Mouse (Mus musculus): ENCODE measurements at regions not wholly inside any gene's neighbourhood (a gene's known extent, or its start where the extent isn't known, plus 50 kb on each side); places are given as distances from the start of the nearest gene placed in this dataset.

GRCm38 (mm10) chr12:79970981-79971390, 141.8 kb downstream of the Zfp36l1 start:
- Histone ChIP-seq H3K79me2 (ENCODE audit: control insufficient read depth, insufficient read depth, low read length) (no peaks in the 10 kb centered on the region), H3K27ac (replicated peaks; ENCODE audit: insufficient read depth, low read depth, low read length) (no peak overlapping the region), H3K4me3 (ENCODE audit: insufficient read depth, low read depth, low read length) (no peak overlapping the region), H3K9ac (ENCODE audit: low read depth, low read length) (no peak overlapping the region), H3K4me1 (ENCODE audit: control insufficient read depth, insufficient read depth, low read length) (peaks cover 27% of the 10 kb centered on the region), H3K36me3 (ENCODE audit: control insufficient read depth, insufficient read depth, low read length) (no peaks in the 10 kb centered on the region), H3K27me3 (ENCODE audit: control insufficient read depth, insufficient read depth, low read length) (no peaks in the 10 kb centered on the region)
- WGBS = 75% methylated on average over 5 of the region's 5 CpGs
- peak; percentile 21 for DNase-seq (ENCODE audit: extremely low read depth, low read depth, low spot score)
- TF ChIP-seq CTCF (IDR thresholded peaks at IDR 0.05; ENCODE audit: low read depth, low read length) (no peak), POLR2A (IDR thresholded peaks at IDR 0.05; ENCODE audit: extremely low read depth, insufficient read depth, low read length) (no peak)

- H3K9ac ChIP-seq (ENCODE audit: low read depth, low read length) = peak overlapping the region; percentile 35
- H3K27ac ChIP-seq (replicated peaks; ENCODE audit: insufficient read depth, low read depth, low read length) = peak overlapping the region; percentile 85
- no peak for DNase-seq (ENCODE audit: extremely low read depth, low read depth, low spot score)
These were observed 142.4 kb downstream of the Zfp36l1 start for GRCm38 (mm10) chr12:79970227-79970901.

GRCm38 (mm10) chr12:79969346-79970226, 143.2 kb downstream of the Zfp36l1 start:
- Histone ChIP-seq H3K27me3 (ENCODE audit: control insufficient read depth, insufficient read depth, low read length) (no peaks in the 10 kb centered on the region), H3K9ac (ENCODE audit: low read depth, low read length) (peak overlapping the region; percentile 12; the same call in 1 of the 2 replicates), H3K4me3 (ENCODE audit: insufficient read depth, low read depth, low read length) (no peak overlapping the region), H3K27ac (replicated peaks; ENCODE audit: insufficient read depth, low read depth, low read length) (peak overlapping the region; percentile 85), H3K36me3 (ENCODE audit: control insufficient read depth, insufficient read depth, low read length) (no peaks in the 10 kb centered on the region), H3K79me2 (ENCODE audit: control insufficient read depth, insufficient read depth, low read length) (no peaks in the 10 kb centered on the region), H3K4me1 (ENCODE audit: control insufficient read depth, insufficient read depth, low read length) (peaks cover 31% of the 10 kb centered on the region)
- WGBS = 37% methylated on average over 3 of the region's 3 CpGs
- DNase-seq (ENCODE audit: extremely low read depth, low read depth, low spot score) = peak; percentile 94
- TF ChIP-seq POLR2A (IDR thresholded peaks at IDR 0.05; ENCODE audit: extremely low read depth, insufficient read depth, low read length) = no peak
- TF ChIP-seq CTCF (IDR thresholded peaks at IDR 0.05; ENCODE audit: low read depth, low read length) = peak; percentile 19; the same call in 1 of the 2 replicates

More at GRCm38 (mm10) chr12:79970227-79970901, 142.4 kb downstream of the Zfp36l1 start:
- Histone ChIP-seq H3K27me3 (ENCODE audit: control insufficient read depth, insufficient read depth, low read length) (no peaks in the 10 kb centered on the region), H3K4me3 (ENCODE audit: insufficient read depth, low read depth, low read length) (no peak overlapping the region), H3K79me2 (ENCODE audit: control insufficient read depth, insufficient read depth, low read length) (no peaks in the 10 kb centered on the region), H3K36me3 (ENCODE audit: control insufficient read depth, insufficient read depth, low read length) (no peaks in the 10 kb centered on the region), H3K4me1 (ENCODE audit: control insufficient read depth, insufficient read depth, low read length) (peaks cover 30% of the 10 kb centered on the region)
- WGBS = 61% methylated on average over 13 of the region's 13 CpGs
- TF ChIP-seq CTCF (IDR thresholded peaks at IDR 0.05; ENCODE audit: low read depth, low read length) (no peak), POLR2A (IDR thresholded peaks at IDR 0.05; ENCODE audit: extremely low read depth, insufficient read depth, low read length) (no peak)

GRCm38 (mm10) chr12:79968676-79969075, 144.1 kb downstream of the Zfp36l1 start:
- Histone ChIP-seq H3K4me1 (ENCODE audit: control insufficient read depth, insufficient read depth, low read length) (peaks cover 31% of the 10 kb centered on the region), H3K79me2 (ENCODE audit: control insufficient read depth, insufficient read depth, low read length) (no peaks in the 10 kb centered on the region), H3K27me3 (ENCODE audit: control insufficient read depth, insufficient read depth, low read length) (no peaks in the 10 kb centered on the region), H3K27ac (replicated peaks; ENCODE audit: insufficient read depth, low read depth, low read length) (no peak overlapping the region), H3K4me3 (ENCODE audit: insufficient read depth, low read depth, low read length) (no peak overlapping the region), H3K36me3 (ENCODE audit: control insufficient read depth, insufficient read depth, low read length) (no peaks in the 10 kb centered on the region), H3K9ac (ENCODE audit: low read depth, low read length) (no peak overlapping the region)
- TF ChIP-seq CTCF (IDR thresholded peaks at IDR 0.05; ENCODE audit: low read depth, low read length) = no peak
- TF ChIP-seq POLR2A (IDR thresholded peaks at IDR 0.05; ENCODE audit: extremely low read depth, insufficient read depth, low read length) = no peak
- WGBS = 93% methylated on average over 3 of the region's 3 CpGs
- no peak for DNase-seq (ENCODE audit: extremely low read depth, low read depth, low spot score)

- Histone ChIP-seq H3K36me3 (ENCODE audit: control insufficient read depth, insufficient read depth, low read length) (no peaks in the 10 kb centered on the region), H3K4me3 (ENCODE audit: insufficient read depth, low read depth, low read length) (no peak overlapping the region), H3K9ac (ENCODE audit: low read depth, low read length) (no peak overlapping the region), H3K27ac (replicated peaks; ENCODE audit: insufficient read depth, low read depth, low read length) (no peak overlapping the region), H3K4me1 (ENCODE audit: control insufficient read depth, insufficient read depth, low read length) (peaks cover 31% of the 10 kb centered on the region), H3K27me3 (ENCODE audit: control insufficient read depth, insufficient read depth, low read length) (no peaks in the 10 kb centered on the region), H3K79me2 (ENCODE audit: control insufficient read depth, insufficient read depth, low read length) (no peaks in the 10 kb centered on the region)
- peak; percentile 38 for DNase-seq (ENCODE audit: extremely low read depth, low read depth, low spot score)
- 69% methylated on average over 11 of the region's 11 CpGs for WGBS
- TF ChIP-seq CTCF (IDR thresholded peaks at IDR 0.05; ENCODE audit: low read depth, low read length) = no peak
- no peak for TF ChIP-seq POLR2A (IDR thresholded peaks at IDR 0.05; ENCODE audit: extremely low read depth, insufficient read depth, low read length)
These were observed 145.1 kb downstream of the Zfp36l1 start for GRCm38 (mm10) chr12:79967491-79968255.
